Mouse (Mus musculus) frontal cortex, postnatal 14 days (tissue): ENCODE data around the gene Gm7030.
"Not testable (repeated sequence)": the region's sequence is repeated elsewhere in the genome, so short reads cannot be mapped to it uniquely, and the experiment has no call there.

Experiments
- DNase-seq, 2 experiments: peaks; one replicate each; pipeline ENCODE4 v3.0.0; 2022; ENCODE audit warnings: low spot score in 2 of 2

Gm7030 gene

DNA sequence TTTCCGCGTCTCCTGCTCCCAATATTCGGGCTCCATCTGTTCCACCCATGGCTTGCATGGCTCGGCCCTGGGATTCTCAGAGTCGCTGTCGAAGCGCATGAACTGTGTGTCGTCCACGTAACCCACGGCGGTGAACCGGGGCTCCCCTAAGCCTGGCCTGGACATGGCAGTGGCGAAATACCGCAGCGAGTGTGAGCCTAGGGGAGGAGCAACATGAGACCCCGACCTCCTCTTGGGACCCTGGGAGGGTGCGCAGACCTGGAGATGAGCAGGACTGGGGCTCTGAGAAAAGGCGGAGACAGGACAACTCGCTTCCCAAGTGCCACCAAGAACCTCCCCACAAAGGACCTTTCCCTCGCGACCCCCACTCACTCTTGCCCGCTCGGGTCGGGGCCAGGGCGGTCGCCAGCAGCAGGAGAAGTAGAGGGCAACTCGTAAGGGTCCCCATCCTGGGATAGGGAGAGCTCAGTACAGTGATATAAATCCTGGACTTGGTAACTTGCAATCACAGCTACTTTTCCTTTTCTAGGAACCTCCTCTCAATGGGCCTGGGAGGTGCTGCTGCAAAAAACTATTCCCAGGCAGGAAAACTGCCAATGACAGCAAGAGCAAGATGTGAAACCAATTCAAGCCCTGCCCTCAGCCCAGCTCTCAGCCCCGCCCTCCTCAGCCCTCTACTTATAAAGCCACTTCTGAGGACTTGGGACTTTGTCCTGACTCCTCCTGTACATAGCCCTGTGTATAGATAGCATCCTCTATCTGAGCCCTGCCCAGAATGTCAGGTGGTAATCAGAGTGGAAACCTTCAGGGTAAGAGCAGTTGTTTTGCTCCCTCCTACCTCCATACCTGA lies at the start of gene Gm7030:
TSS of gene Gm7030 (minus strand) at position 458 of the 850 bp plus-strand sequence.
- not testable (repeated sequence) for DNase-seq

DNA sequence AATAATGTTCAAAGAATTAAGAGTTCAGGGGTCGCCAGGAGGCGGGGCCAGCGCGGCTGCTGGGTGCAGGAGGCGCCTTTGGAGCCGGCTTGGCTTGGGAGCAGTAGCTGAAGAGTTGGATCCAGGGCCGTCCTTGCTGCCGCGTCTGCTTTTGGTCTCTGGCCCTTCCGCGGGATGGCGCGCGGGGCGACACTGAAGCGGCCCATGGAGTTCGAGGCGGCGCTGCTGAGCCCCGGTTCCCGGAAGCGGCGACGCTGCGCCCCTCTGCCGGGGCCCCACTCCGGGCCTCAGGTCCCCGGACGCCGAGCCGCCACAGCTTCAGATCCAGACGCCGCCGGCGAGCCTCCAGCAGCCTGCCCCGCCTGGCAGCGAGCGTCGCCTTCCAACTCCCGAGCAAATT lies 49.7 kb upstream of the Gm7030 start:
- not testable (repeated sequence) for DNase-seq

DNA sequence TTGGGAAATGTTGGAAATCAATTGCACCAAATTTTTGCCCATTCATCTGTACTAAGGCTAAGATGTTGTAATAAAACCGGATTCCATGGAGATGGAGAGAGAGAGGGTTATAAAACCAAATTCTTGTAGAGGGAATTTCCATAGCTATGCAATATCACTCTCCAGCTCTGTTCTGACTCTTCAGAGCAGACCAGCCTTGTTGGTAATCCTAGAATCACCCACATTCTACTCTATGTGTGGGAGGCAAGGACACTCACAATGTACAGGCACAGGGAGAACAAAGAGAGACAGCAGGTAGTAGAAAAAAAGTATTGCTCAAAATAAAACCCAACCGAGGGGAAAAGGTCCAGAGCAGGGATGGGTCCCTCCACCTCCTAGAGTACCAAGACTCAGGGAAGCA lies 46.9 kb upstream of the Gm7030 start:
- DNase-seq: not testable (repeated sequence)

DNA sequence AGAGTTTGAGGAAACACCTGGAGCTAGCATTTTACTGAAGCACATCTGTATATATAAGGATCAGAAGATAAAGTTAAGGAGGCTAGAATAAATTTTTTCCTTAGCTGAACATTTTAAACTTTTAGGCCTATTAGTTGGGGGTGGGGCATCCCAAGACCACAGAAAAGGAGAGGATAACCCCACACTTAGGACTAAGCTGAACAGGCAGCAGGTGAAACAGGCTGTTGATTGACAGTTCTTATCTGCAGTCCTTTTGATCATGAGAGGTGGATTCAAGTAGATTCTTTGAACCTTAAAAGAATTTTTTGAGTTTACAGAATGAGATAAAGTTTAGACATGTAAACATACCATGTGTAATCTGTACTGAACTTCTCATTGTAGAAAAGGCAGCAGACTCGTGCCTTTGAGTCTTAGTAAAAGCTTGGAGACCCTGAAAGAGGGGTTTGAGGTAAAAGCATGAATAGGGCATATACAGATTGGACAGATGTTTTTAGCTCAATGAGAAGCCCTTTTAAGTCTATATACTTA lies 41.1 kb upstream of the Gm7030 start:
- no peak for DNase-seq

DNA sequence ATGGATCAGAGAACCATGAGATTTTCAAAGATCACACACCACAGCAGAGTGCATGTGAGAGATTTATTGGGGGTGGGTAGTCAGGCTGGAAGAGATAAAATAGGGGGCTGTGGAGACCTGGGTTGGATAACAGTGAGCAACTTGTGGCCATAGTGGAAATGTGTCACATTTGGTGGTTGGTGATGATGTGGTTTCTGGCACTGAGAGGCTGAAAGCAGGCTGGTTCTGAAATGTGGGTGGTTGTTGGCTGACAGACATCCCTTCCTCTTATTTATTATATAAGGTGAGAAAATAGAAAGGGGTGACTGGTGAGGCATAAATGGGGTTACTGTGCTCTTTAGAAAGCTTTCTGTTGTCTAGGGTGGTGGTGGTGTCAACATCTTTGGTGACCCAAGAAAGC lies 40.5 kb upstream of the Gm7030 start:
- no peak for DNase-seq

DNA sequence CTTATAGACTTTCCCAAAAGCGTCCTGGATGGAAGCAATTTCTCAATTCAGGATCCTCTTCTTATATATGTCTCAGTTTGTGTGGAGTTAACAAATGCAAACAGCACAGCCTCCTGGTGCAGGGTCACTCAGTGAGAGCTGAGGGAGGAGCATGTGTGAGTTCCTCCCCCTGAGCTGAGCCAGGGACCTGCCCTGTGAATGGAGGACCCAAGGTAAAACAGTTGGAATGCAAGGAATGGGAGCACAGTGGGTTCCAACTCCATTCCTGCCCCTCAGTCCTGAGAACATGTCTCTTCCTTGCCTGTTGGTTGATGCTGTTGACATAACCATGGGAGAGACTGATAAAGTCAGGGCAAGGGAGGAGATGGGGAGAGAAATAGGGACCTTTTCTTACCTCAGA lies 39.9 kb upstream of the Gm7030 start:
- DNase-seq: not testable (repeated sequence)

DNA sequence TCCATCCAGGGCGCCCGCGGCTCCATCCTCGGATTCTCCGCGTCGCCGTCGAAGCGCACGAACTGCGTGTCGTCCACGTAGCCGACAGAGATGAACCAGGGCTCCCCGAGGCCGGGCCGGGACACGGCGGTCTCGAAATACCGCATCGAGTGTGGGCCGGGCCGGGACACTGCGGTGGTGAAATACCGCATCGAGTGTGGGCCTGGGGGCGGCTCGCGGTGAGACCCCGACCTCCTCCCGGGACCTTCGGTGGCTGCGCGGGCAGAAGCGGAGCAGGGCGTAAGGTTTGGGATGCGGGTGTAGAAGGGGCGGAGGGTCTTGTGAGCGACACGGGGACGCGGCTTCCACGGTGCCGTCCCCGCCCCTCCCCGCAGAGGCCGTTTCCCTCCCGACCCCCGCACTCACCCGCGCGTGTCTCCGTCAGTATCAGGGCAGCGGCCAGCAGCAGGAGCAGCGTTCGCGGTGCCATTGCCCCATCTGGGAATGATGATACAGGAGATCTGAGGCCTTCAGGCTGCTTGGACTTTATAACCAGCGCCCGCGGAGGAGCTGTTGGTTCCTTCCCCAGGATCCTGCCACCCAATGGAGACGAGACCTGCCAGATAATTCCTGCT lies 38.9 kb upstream of the Gm7030 start, which contains the start of gene Gm8909:
TSS of gene Gm8909 (minus strand) at position 499 of the 614 bp plus-strand sequence.
- no peak for DNase-seq

DNA sequence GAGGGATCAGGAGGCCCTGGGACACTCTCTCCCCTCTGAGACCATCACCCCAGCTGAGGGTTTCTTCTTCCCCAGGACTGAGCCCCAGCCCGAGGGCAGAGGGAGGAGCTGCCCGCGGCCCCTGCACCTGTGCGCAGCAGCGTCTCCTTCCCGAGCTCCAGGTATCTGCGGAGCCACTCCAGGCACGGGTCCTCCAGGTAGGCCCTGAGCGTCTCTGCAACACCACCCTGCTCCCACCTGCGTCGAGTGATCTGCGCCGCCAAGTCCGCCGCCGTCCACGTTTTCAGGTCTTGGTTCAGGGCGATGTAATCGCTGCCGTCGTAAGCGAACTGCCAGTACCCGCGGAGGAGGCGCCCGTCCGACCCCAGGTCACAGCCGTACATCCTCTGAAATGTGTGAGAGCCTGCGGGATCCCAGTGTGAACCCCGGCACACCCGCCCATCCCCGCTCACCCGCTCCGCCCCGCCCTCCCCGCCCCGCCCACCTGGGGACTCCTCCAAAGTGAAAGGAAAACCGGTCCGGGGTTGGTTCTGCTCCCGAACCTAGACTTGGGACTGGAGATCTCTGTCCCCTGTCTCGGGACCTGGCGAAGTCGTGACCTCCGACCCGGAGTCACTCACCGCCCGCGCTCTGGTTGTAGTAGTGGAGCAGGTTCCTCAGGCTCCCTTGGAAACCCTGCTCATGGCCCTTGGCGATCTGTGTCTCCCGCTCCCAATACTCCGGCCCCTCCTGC lies 38.2 kb upstream of the Gm7030 start:
- no peak for DNase-seq

DNA sequence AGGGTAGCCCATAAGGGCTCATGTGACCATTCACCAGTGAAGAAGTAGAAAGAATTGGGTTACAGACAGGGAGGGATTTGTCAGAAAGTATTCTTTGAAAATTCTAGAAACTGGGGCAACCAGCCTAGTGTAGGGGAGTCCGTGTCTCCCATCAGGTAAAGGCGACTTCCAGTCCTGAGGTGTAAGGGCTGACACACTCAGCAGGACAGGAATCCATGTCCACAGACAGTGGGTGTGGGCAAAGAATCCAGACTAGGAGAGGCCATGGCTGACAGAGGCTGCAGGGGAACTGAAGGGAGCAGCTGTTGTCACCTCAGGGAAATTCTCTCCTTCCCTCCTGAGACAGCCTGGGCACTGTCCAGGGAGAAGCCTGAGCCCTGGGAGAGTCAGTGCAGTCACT lies 37.7 kb upstream of the Gm7030 start:
- not testable (repeated sequence) for DNase-seq

DNA sequence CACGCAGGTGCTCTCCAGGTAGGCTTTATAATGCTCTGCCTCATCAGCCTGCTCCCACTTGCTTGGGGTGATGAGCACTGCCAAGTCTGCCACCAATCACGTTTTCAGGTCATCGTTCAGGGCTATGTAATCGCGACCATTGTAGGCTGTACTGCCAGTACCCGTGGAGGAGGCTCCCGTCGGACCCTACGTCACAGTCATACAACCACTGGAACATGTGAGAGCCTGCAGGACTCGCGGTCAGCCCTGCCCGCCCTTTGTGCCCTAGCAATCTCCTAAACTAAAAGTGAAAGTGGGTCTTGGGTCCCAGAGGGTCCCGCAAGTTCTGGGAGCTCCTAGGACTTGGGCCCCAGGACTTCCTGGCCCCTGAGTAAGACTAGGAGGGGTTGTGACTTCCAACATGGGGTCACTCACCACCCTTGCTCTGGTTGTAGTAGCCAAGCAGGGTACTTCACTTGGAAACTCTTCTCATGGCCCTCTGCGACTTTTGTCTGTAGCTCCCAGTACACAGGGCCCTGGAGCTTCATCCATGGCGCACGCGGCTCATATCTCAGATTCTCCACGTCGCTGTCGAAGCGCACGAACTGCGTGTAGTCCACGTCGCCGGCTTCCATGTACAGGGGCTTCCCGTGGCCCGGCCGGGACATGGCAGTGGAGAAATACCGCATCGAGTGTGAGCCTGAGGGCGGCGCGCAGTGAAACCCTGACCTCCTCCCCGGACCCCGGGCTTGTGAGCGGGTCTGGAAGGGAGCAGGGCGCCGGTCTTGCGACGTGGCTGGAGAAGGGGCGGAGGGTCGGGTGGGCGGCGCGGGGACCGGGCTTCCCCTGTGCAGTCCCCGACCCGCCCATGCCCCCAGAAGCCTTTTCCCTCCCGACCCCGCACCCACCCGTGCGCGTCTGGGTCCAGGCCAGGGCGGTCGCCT lies 32.2 kb upstream of the Gm7030 start:
- DNase-seq: no peak

DNA sequence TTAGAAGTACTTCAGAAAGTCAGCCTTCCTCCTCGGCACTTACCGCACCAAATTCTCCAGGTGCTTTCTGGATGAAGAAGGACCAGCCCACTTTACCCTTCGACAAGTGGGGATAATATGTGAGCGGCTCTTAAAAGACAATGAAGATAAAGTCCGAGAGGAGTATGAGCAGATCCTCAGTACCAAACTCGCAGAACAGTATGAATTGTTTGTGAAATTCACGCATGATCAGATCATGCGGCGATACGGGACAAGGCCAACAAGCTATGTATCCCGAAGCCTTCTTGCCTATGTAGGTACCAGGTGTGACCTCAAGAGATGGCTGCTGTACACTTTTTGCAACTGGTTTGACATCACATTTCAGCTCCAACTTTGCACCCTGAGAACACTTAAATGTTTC lies 29.0 kb upstream of the Gm7030 start:
- DNase-seq: not testable (repeated sequence)

DNA sequence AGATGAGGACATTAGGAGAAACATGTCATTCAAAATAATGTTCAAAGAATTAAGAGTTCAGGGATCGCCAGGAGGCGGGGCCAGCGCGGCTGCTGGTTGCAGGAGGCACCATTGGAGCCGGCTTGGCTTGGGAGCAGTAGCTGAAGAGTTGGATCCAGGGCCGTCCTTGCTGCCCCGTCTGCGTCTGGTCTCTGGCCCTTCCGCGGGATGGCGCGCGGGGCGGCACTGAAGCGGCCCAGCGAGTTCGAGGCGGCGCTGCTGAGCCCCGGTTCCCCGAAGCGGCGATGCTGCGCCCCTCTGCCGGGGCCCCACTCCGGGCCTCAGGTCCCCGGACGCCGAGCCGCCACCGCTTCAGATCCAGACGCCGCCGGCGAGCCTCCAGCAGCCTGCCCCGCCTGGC lies 28.6 kb upstream of the Gm7030 start:
- not testable (repeated sequence) for DNase-seq

DNA sequence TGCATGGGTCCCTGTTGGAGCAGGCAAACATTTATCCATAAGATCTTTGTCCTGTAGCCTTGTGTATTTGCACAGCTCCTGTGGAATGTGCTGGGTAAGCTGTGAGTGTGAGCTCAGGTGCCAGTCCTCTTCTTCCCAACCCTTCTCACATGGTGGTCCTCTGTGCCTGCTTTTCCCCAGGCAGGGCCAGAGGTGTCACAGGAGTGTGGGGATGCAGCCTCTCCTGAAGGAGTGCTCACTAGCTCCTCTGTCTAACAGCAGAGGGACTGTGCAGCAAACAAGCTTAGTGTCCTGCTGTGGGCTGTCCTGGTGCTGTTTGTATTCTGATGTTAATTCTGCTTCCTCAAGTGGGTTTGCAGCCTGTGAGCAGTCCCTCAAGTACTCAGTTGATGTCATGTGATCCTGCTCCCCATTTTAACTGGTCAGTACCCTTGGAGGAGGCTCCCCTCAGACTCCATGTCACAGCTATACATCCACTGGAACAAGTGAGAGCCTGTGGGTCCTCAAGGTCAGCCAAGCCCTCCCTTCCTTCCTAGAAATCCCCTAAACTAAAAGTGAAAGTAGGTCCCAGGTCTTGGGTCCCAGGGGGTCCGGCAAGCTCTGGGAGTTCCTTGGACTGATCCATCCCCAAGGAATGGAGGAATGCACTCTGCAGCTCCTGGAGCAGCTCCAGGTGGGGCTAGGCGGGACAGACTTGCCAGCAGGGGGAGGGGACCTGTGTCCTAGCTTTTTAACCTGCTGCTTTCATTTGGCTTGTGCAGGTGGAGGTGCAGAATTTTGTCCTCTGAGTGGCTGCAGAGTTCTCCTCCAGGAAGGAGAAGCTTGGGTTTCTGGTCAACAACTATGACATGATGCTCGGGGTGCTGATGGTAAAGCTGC lies 25.3 kb upstream of the Gm7030 start:
- DNase-seq: no peak

DNA sequence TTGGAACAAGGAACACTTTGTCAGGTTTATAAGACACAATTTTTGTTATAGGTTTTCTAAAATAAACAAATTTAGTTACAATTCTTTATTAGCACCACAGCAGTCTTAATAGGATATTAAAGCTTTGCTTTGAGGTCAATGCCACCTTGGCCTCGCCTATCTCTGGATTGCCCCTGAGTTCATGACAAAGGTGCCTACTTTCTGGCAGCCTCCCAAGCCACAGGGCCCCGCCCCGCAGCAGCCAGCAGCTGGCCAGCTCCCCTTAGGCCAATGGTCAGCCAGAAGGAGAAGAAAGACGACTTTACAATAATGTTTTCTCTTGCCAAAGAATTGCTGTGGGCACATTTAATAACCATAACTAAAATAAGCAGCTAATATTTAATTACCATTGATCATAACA lies 22.0 kb upstream of the Gm7030 start:
- DNase-seq: not testable (repeated sequence)

DNA sequence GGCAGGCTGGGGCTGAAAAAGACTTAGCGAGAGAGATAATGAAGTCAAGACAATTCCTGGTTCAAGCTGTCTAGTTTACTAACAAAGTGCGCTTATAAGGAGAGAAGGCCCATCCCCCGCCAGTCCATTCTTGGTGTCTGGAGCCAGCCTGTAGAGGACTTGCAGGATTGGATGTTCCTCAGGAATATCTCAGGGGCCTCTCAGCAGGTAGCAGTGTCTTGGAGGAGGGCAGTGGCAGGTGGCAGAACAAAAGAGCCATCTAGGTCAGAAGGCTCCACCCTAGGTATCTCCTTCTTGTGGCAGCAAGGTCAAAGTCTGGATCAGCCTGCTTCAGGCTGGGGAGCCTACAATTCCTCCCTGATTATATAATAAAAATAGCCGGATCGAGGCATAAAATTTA lies 19.2 kb upstream of the Gm7030 start:
- not testable (repeated sequence) for DNase-seq

DNA sequence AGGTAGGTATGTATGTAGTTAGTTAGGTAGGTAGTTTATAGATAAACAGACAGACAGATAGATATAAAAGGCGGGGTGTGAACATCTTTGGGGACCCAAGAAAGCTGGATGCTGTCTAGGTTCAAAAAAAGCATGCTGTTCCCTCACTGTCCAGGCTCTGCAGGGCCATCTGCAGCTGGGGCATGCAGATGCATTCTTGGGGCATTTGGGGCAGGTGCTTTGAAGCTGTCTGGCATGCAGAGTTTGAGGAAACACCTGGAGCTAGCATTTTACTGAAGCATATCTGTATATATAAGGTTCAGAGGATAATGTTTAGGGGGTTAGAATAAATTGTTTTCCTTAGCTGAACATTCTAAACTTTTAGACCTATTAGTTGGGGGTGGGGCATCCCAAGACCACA lies 17.7 kb upstream of the Gm7030 start:
- DNase-seq: not testable (repeated sequence)

DNA sequence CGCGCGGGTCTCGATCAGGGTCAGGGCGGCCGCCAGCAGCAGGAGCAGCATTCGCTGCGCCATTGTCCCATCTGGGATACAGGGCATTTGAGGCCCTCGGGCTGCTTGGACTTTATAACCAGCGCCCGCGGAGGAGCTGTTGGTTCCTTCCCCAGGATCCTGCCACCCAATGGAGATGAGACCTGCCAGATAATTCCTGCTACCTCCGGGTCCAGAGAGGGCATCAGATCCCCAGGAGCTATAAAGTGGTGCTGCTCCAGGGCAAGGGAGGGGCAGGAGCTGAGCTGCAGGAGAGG lies 16.6 kb upstream of the Gm7030 start:
- DNase-seq: not testable (repeated sequence)

DNA sequence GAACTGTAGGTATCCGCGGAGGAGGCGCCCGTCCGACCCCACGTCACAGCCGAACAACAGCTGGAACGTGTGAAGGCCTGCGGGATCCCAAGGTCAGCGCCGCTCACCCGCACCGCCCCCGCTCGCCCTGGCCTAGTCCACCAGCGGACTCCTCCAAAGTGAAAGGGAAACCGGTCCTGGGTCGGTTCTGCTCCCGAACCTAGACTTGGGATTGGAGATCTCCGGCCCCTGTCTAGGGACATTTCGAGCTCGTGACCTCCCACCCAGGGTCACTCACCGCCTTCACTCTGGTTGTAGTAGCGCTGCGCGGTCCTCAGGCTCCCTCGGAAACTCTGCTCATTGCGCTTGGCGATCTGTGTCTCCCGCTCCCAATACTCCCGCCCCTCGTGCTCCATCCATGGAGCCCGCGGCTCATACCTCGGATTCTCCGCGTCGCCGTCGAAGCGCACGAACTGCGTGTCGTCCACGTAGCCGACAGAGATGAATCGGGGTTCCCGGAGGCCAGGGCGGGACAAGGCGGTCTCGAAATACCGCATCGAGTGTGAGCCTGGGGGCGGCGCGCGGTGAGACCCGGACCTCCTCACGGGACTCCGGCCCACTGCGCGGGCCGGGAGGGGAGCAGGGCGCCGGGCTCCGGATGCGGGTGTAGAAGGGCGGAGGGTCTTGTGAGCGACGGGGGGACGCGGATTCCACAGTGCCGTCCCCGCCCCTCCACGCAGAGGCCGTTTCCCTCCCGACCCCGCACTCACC lies 16.1 kb upstream of the Gm7030 start:
- DNase-seq: no peak

DNA sequence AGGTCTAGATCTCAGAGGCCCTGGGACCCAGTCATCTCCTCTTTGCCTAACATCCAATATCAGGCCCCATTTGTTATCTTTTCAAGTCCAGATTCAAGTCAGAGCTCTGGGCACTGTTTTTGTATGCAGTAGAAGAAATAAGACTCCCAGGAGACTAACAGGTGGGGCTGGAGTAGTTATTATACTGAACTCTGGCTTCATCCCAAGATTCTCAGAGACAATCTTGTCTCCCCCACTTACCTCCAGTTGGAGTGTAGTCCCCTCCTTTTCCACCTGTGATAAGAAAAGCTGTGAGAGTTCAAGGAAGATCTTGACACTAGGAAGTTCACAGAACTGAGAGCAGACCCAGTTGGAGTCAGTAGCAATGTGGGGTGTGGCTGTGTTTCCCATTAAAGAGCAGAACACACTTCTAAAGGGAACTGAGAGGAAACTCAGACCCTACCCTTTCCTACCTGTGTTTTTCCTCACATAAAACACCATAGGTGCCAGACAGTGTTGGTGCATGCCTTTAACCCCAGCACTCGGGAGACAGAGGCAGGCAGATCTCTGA lies 7.1 kb upstream of the Gm7030 start:
- DNase-seq: not testable (repeated sequence)
